Mouse (Mus musculus) cortical plate, adult 2 months (tissue): ENCODE measurements around the gene Tnni1.

Experiments used
- CTCF ChIP-seq: fragments of 200-500 bp; IDR thresholded peaks from 2 replicates; pipeline ENCODE4 v1.5.1; 2011; ENCODE audit warnings: mild to moderate bottlenecking, control low read depth, low read length; ENCODE audit not compliant: insufficient read depth; ENCODE audit errors: extremely low read depth
- POLR2A ChIP-seq: fragments of 200-500 bp; IDR thresholded peaks from 2 replicates; pipeline ENCODE4 v1.6.1; 2011; ENCODE audit warnings: mild to moderate bottlenecking, low read length, control low read depth; ENCODE audit not compliant: insufficient read depth; ENCODE audit errors: extremely low read depth

DNA sequence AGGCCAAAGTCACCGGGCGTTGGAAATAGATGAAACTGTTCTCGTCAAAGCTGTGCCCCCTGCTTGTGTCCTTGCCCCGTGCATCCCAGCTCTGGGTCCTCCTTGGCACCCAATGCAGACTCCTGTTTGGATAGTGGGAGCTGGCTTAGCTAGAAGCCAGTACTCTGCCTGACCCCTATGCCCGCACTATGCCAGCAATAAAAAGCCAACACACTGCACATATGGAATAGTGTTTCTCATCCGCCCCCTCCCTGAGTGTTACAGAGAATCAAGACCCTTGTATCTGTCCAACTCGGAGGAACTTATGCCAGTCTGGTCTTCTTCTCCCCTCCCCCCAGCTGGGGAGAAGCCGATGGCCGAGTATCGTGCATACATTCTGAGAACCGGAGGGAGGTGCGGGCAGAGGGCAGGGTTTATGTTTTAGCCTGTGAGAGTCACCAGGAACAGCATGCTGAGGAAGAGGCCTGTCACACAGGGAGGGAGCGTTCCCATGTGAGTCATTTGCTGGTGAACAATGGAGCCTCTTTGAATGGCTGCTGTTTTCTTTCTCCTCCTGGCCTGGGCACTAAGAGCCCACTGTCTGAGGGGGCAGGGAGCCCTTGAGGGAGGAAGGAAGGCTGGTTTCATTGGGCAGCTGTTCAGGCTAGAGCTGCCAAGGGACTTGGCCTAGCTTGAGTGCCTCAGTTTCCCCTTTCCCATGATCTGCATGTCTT lies 73.0 kb downstream of the Tnni1 start:
- TF ChIP-seq POLR2A, result no peak
- TF ChIP-seq CTCF, result no peak
